Mouse (Mus musculus): ENCODE data around the gene Gm49325. TPM values are rescaled to one million over a fixed set of nuclear protein-coding genes. Genes with fewer than 3 reads are reported as not detected.
A peak's percentile ranks its signal among the peaks of the same experiment; 100 is the strongest.

Gene Gm49325
- polyA plus RNA-seq, 1 experiment from 2014 or later, result 1.8 TPM

GRCm38 (mm10) chr10:77569973-77570658 lies 35.9 kb upstream of the Gm49325 start:
- Histone ChIP-seq H3K27ac (ENCODE audit: low read depth, low read length) (peak overlapping the region; percentile 19; the same call in 1 of the 2 replicates), H3K9me3 (ENCODE audit: control insufficient read depth, low read length) (no peaks in the 10 kb centered on the region), H3K9ac (ENCODE audit: low read depth, low read length) (no peak overlapping the region), H3K4me1 (replicated peaks; ENCODE audit: control insufficient read depth, insufficient read depth, low read length) (no peaks in the 10 kb centered on the region), H3K4me2 (no peak overlapping the region), H3K36me3 (ENCODE audit: control insufficient read depth, insufficient read depth, low read length) (no peaks in the 10 kb centered on the region), H3K4me3 (ENCODE audit: low read depth, low read length) (no peak overlapping the region), H3K27me3 (replicated peaks; ENCODE audit: control insufficient read depth, insufficient read depth, low read length) (no peaks in the 10 kb centered on the region)
- ATAC-seq (replicated peaks; ENCODE audit: low FRiP score), result no peak
- WGBS, result 49% methylated on average over 6 of the region's 6 CpGs
- no peak for DNase-seq (ENCODE audit: low spot score)

- no peak overlapping the region for H3K4me3 ChIP-seq (ENCODE audit: low read depth, low read length)
- WGBS, result 27% methylated on average over 3 of the region's 3 CpGs
- no peaks in the 10 kb centered on the region for H3K36me3 ChIP-seq (ENCODE audit: control insufficient read depth, insufficient read depth, low read length)
- no peak overlapping the region for H3K4me2 ChIP-seq
- no peaks in the 10 kb centered on the region for H3K27me3 ChIP-seq (replicated peaks; ENCODE audit: control insufficient read depth, insufficient read depth, low read length)
- no peak overlapping the region for H3K27ac ChIP-seq (ENCODE audit: low read depth, low read length)
- no peak overlapping the region for H3K9ac ChIP-seq (ENCODE audit: low read depth, low read length)
- no peaks in the 10 kb centered on the region for H3K9me3 ChIP-seq (ENCODE audit: control insufficient read depth, low read length)
- no peaks in the 10 kb centered on the region for H3K4me1 ChIP-seq (replicated peaks; ENCODE audit: control insufficient read depth, insufficient read depth, low read length)
- ATAC-seq (replicated peaks; ENCODE audit: low FRiP score), result no peak
- DNase-seq (ENCODE audit: low spot score), result no peak
Measured at GRCm38 (mm10) chr10:77572225-77572624, 33.8 kb upstream of the Gm49325 start.

- no peak for ATAC-seq (replicated peaks; ENCODE audit: low FRiP score)
- H3K27ac ChIP-seq (ENCODE audit: low read depth, low read length), result no peak overlapping the region
- WGBS, result 58% methylated on average over 1 of the region's 1 CpGs
Measured at GRCm38 (mm10) chr10:77573162-77573561, 32.8 kb upstream of the Gm49325 start.

GRCm38 (mm10) chr10:77580027-77580920 lies 25.7 kb upstream of the Gm49325 start:
- WGBS, result 55% methylated on average over 10 of the region's 10 CpGs
- H3K9me3 ChIP-seq (ENCODE audit: control insufficient read depth, low read length), result no peaks in the 10 kb centered on the region
- H3K4me1 ChIP-seq (replicated peaks; ENCODE audit: control insufficient read depth, insufficient read depth, low read length), result peaks cover 24% of the 10 kb centered on the region
- H3K4me3 ChIP-seq (ENCODE audit: low read depth, low read length), result no peak overlapping the region
- H3K27ac ChIP-seq (ENCODE audit: low read depth, low read length), result no peak overlapping the region; the same call in 1 of the 2 replicates
- H3K4me2 ChIP-seq, result peak overlapping the region; percentile 72
- no peaks in the 10 kb centered on the region for H3K36me3 ChIP-seq (ENCODE audit: control insufficient read depth, insufficient read depth, low read length)
- DNase-seq (ENCODE audit: low spot score), result no peak
- H3K9ac ChIP-seq (ENCODE audit: low read depth, low read length), result no peak overlapping the region
- no peak for ATAC-seq (replicated peaks; ENCODE audit: low FRiP score)
- no peaks in the 10 kb centered on the region for H3K27me3 ChIP-seq (replicated peaks; ENCODE audit: control insufficient read depth, insufficient read depth, low read length)

More at GRCm38 (mm10) chr10:77573162-77573561, 32.8 kb upstream of the Gm49325 start:
- Histone ChIP-seq H3K27me3 (replicated peaks; ENCODE audit: control insufficient read depth, insufficient read depth, low read length) (no peaks in the 10 kb centered on the region), H3K9me3 (ENCODE audit: control insufficient read depth, low read length) (no peaks in the 10 kb centered on the region), H3K4me3 (ENCODE audit: low read depth, low read length) (no peak overlapping the region), H3K4me2 (no peak overlapping the region), H3K9ac (ENCODE audit: low read depth, low read length) (no peak overlapping the region), H3K36me3 (ENCODE audit: control insufficient read depth, insufficient read depth, low read length) (no peaks in the 10 kb centered on the region), H3K4me1 (replicated peaks; ENCODE audit: control insufficient read depth, insufficient read depth, low read length) (no peaks in the 10 kb centered on the region)
- DNase-seq (ENCODE audit: low spot score), result no peak

- no peaks in the 10 kb centered on the region for H3K27me3 ChIP-seq (replicated peaks; ENCODE audit: control insufficient read depth, insufficient read depth, low read length)
- no peaks in the 10 kb centered on the region for H3K9me3 ChIP-seq (ENCODE audit: control insufficient read depth, low read length)
- ATAC-seq (replicated peaks; ENCODE audit: low FRiP score), result no peak
- DNase-seq (ENCODE audit: low spot score), result no peak
- WGBS, result 7% methylated on average over 8 of the region's 8 CpGs
- peaks cover 2% of the 10 kb centered on the region; the same call in 1 of the 2 replicates for H3K36me3 ChIP-seq (ENCODE audit: control insufficient read depth, insufficient read depth, low read length)
- H3K4me2 ChIP-seq, result peak overlapping the region; percentile 72
- peak overlapping the region; percentile 64 for H3K9ac ChIP-seq (ENCODE audit: low read depth, low read length)
- H3K4me1 ChIP-seq (replicated peaks; ENCODE audit: control insufficient read depth, insufficient read depth, low read length), result peaks cover 27% of the 10 kb centered on the region
- H3K4me3 ChIP-seq (ENCODE audit: low read depth, low read length), result peak overlapping the region; percentile 64
- H3K27ac ChIP-seq (ENCODE audit: low read depth, low read length), result peak overlapping the region; percentile 14; the same call in 1 of the 2 replicates
Measured at GRCm38 (mm10) chr10:77581023-77581407, 25.0 kb upstream of the Gm49325 start.

GRCm38 (mm10) chr10:77581408-77582284 lies 24.4 kb upstream of the Gm49325 start, which contains the start of gene Pttg1ip:
Gene Pttg1ip, plus strand, starts transcription at chr10:77581720.
- WGBS, result under 1% methylated on average over 64 of the region's 64 CpGs
- peak within 1 kb of the TSS; percentile 85 for H3K27ac ChIP-seq (ENCODE audit: low read depth, low read length)
- peak within 1 kb of the TSS; percentile 72 for H3K4me2 ChIP-seq
- H3K9me3 ChIP-seq (ENCODE audit: control insufficient read depth, low read length), result no peaks in the 10 kb centered on the region
- no peaks in the 10 kb centered on the region for H3K27me3 ChIP-seq (replicated peaks; ENCODE audit: control insufficient read depth, insufficient read depth, low read length)
- peak within 1 kb of the TSS; percentile 64 for H3K4me3 ChIP-seq (ENCODE audit: low read depth, low read length)
- peaks cover 2% of the 10 kb centered on the region; the same call in 1 of the 2 replicates for H3K36me3 ChIP-seq (ENCODE audit: control insufficient read depth, insufficient read depth, low read length)
- DNase-seq (ENCODE audit: low spot score) (peak; percentile 92), ATAC-seq (replicated peaks; ENCODE audit: low FRiP score) (peak; percentile 93)
- peak within 1 kb of the TSS; percentile 64 for H3K9ac ChIP-seq (ENCODE audit: low read depth, low read length)
- peaks cover 30% of the 10 kb centered on the region for H3K4me1 ChIP-seq (replicated peaks; ENCODE audit: control insufficient read depth, insufficient read depth, low read length)

- Histone ChIP-seq H3K9ac (ENCODE audit: low read depth, low read length) (peak overlapping the region; percentile 59), H3K4me3 (ENCODE audit: low read depth, low read length) (peak overlapping the region; percentile 64), H3K27me3 (replicated peaks; ENCODE audit: control insufficient read depth, insufficient read depth, low read length) (no peaks in the 10 kb centered on the region), H3K9me3 (ENCODE audit: control insufficient read depth, low read length) (no peaks in the 10 kb centered on the region), H3K4me1 (replicated peaks; ENCODE audit: control insufficient read depth, insufficient read depth, low read length) (peaks cover 34% of the 10 kb centered on the region), H3K27ac (ENCODE audit: low read depth, low read length) (peak overlapping the region; percentile 85), H3K4me2 (peak overlapping the region; percentile 72), H3K36me3 (ENCODE audit: control insufficient read depth, insufficient read depth, low read length) (peaks cover 7% of the 10 kb centered on the region; the same call in 1 of the 2 replicates)
- WGBS, result 8% methylated on average over 8 of the region's 8 CpGs
- DNase-seq (ENCODE audit: low spot score), result no peak
- ATAC-seq (replicated peaks; ENCODE audit: low FRiP score), result no peak; the same call in 1 of the 2 replicates
Measured at GRCm38 (mm10) chr10:77582285-77582618, 23.7 kb upstream of the Gm49325 start.
